Mouse (Mus musculus) layer of hippocampus, adult 9-11 months (tissue): Measurements from ENCODE around the gene Eif2b3.

ENCODE experiments used
- DNase-seq: peaks from one replicate; pipeline ENCODE4 v3.0.0; 2022

Eif2b3 gene

GRCm38 (mm10) chr4:117019206-117020134 is at the start of gene Eif2b3:
Eif2b3 (plus strand) TSS chr4:117019402.
- DNase-seq, result peak; percentile 91

DNA sequence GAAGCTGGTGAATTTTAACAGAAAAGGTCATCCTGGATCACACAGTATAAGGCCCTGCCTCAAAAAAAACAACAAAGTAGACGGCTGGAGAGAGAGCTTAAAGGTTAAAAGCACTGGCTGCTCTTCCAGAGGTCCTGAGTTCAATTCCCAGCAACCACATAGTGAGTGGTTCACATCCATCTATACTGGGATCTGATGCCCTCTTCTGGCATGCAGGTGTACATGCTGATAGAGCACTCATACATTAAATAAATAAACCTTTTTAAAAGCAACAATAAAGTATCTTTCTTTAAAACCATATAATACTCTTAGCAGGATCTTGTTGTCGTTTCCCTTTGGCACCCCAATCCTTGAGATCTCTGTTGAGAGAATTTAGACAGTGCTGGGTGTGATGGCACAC is 42.7 kb upstream of the Eif2b3 start:
- DNase-seq, result no peak

DNA sequence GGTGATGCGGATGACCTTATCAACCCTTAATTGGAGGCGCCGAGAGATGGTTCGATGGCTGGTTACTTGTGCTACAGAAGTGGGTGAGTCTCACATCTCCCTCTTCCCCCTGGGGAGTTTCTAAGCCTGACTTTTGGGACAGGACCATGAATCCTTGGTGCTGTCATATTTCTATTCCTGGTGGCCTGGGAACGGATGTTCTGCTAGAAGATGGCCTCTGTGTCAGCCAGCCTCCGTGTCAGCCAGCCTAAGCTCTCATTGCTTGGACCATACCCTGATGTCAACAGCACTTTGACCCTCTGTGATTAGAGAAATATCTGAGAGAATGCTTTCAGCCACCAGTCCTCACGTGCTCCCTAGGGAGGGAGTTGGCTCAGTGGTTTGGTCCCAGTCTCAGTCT is 33.5 kb upstream of the Eif2b3 start:
- DNase-seq, result no peak

GRCm38 (mm10) chr4:116986400-116987121 is 32.6 kb upstream of the Eif2b3 start:
- DNase-seq, result peak; percentile 85

DNA sequence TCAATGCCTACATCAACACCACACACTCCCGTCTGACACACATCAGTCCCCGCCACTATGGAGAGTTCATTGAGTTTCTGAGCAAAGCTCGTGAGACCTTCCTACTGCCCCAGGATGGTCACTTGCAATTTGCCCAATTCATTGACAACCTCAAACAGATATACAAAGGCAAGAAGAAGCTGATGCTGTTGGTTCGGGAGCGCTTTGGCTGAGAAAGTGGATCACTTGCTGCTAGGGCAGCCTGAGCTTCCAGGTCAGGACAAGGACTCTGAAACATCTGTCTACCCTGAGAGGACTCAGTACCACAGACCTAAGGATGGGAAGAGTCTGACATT is 32.1 kb upstream of the Eif2b3 start:
- no peak for DNase-seq

- no peak for DNase-seq
Observed at GRCm38 (mm10) chr4:116989731-116990130, 29.5 kb upstream of the Eif2b3 start.

DNA sequence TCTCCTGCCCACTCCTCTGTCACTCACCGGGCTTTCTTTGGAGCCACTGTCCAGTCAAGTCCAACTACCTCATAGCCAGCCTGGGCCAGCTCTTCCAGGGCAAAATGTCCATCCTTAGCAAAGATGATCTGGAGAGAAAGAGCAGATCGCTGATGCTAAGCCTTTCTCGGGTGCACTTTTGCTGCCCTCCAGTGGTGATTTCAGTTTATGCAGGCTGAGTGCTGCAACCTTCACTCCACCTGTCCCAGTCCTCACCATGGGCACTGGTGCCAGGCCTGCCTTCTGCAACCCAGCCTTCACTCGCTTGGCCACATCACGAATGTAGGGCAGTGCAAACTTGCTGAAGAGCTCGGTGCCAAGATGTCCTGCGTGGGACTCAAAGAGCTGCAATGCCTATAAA is 27.8 kb upstream of the Eif2b3 start:
- DNase-seq, result peak; percentile 66

- peak; percentile 95 for DNase-seq
Observed at GRCm38 (mm10) chr4:116993672-116994621, 25.3 kb upstream of the Eif2b3 start, which contains the start of gene Urod. Urod (minus strand) TSS chr4:116994413.

DNA sequence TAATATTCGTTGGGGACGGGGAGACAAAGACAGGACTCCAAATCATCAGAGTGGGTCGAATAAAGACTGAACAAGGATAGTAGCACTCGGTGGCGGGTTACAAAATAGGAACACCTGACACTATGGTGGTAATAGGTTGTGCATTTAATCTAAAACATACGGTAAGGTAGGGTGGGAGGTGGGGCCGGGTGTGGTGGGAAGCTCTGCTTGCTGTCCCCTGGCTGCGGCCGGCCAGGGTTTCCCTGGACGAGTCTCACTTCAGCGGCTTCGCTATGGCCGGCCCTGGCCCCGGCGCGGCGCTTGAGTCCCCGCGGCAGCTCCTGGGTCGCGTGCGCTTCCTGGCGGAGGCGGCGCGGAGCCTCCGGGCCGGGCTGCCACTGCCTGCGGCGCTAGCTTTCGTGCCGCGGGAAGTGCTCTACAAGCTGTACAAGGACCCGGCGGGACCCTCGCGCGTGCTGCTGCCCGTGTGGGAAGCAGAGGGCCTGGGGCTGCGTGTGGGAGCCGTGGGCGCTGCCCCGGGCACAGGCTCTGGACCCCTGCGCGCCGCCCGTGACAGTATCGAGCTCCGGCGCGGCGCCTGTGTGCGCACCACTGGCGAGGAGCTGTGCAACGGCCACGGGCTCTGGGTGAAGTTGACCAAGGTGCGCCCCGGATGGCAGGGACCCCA is 23.9 kb upstream of the Eif2b3 start, which contains the start of gene Hectd3:
Hectd3 (plus strand) TSS at position 187 of the 667 bp plus-strand sequence.
- no peak for DNase-seq

DNA sequence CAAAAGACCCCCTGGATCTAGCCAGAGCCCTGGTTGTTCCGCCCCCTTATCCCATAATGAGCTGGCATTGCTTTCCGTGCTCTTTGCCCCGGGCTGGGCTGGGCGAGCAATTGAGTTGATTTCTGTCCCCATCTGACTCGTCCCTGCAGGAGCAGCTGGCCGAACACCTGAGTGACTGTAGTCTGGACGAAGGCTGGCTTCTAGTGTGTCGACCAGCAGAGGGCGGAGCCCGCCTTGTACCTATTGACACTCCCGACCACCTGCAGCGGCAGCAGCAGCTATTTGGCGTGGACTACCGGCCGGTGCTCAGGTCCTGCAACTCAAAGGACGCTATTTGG is 23.4 kb upstream of the Eif2b3 start:
- no peak for DNase-seq

GRCm38 (mm10) chr4:116999513-117000154 is 19.6 kb upstream of the Eif2b3 start:
- DNase-seq, result no peak

- DNase-seq, result no peak
Observed at GRCm38 (mm10) chr4:117001957-117002356, 17.2 kb upstream of the Eif2b3 start.

DNA sequence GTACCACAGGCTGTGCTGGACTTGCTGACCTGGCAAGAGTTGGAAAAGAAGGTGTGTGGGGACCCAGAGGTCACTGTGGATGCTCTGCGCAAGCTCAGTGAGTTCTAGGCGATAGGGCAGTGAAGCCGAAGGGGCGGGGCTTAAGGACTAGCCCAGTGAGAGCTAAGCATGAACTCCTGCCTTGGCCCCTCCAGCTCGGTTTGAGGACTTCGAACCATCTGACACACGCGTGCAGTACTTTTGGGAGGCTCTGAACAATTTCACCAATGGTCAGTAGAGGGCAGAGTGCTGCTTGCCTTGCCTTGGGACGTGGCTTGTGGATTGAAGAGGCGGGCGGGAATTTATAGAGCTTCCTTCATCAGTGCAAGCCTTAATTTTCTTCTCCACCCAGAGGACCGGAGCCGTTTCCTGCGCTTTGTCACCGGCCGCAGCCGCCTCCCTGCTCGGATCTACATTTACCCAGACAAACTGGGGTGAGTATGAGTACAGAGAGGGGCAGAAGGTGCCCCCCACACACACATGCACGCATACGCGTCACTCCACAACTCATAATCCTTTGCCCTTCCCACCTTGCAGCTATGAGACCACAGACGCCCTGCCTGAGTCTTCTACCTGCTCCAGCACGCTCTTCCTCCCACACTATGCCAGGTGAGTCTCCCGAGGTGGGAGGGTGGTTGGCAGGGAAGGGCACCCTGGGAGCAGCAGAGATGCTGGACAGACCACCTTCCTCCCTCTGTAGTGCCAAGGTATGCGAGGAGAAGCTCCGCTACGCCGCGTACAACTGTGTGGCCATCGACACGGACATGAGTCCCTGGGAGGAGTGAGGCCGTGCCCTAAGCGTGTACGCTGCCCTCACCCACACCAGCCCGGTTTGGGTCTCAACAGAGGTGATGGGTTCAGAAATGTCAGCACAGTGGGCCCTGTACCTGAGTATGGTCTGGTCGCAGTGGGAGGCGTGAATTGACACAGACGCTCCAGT is 16.4 kb upstream of the Eif2b3 start:
- peak; percentile 51 for DNase-seq

DNA sequence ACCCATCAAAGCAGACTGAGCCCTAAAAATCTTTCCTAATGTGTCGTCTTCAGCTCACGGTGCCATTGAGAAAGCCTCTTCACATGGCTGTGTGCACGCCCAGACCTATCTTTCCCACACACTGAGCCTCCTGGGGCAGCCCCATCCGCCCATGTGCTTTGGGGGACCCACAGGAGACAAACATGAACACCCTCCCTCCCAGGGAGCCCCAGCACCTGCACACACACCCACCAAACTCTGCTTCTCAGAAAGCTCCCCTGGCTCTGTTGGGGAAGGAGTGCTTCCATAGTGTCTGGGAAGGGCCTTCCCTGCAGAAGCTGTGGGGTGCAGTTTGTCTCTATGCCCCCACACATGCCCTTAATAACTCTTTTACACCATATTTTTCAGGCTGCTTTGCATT is 14.6 kb upstream of the Eif2b3 start:
- DNase-seq, result no peak

- DNase-seq, result no peak
Observed at GRCm38 (mm10) chr4:117005611-117006400, 13.4 kb upstream of the Eif2b3 start.

DNA sequence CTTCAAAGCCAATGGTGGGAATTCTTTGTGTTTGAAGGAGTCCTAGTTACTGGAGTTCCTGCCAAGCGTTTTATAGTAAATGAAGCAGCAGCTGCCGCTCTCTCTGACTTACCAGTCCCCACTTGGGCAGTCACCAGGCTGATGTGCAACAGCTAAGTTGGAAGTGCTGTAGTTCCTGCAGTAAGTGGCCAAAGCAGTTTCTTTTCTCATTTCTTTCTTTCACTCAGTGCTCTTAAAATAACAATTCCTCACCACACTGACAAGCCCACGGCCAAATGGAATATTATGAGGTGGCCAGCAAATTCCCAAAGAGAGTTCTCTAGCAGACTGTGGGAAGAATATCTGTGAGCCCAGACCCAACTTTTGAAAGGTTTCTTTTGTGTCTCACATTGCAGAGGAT is 12.1 kb upstream of the Eif2b3 start:
- no peak for DNase-seq

DNA sequence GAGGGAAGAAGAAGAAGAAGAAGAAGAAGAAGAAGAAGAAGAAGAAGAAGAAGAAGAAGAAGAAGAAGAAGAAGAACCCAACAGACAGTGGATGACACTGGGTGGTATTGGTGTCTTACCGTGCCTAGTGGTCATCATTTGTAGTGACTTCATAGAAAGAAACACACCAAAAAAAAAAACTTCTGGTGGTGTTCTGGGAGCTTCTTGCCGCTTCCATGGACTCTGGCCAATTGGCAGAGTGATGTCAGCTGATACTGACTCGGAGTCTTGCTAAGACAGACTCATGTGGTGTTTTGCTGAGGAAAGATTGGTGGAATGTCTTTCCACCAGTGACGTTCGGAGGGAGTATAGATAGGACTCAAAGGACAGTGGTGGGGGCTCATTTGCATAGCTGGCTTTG is 9.0 kb upstream of the Eif2b3 start:
- no peak for DNase-seq

DNA sequence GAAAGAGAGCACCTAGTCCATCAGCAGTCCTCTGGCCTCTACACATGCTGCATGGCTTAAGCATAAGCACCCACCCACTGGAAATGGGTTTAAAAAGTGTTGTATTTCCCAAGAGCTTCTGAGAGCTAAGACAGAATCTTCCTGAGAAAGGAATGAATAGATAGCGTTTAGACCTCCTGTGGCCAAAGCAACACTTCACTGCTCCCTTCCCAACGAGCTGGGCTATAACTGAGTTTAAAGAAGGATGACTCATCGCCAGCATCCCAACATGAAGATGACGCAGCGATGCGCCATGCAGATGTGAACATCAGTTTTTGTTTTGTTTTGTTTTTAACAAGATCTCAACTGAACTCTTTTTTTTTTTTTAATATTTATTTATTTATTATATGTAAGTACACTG is 5.6 kb upstream of the Eif2b3 start:
- DNase-seq, result no peak

DNA sequence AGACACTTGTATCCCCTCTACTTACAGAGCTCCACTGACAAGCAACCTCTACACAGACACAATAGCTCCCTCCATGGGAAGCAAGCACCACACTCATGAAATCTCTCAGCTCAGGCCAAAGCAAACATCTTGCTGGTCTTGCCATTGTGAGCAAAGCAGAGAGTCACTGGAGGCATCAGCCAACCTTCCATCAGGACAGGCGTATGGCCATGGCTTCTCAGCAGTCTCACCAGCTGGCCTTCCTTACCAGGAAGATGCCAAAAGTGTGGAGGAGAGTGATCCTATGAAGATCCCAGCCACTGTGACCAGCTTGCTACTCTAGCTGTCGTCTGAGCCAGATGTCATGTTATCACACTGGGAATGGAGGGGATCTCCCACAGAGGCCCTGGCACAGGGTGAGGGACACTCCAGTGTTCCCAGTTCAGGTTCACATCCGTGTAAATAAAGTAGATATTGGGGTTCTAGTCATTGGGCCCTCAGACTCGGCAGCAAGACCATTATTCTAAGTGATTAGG is 4.2 kb upstream of the Eif2b3 start:
- no peak for DNase-seq

DNA sequence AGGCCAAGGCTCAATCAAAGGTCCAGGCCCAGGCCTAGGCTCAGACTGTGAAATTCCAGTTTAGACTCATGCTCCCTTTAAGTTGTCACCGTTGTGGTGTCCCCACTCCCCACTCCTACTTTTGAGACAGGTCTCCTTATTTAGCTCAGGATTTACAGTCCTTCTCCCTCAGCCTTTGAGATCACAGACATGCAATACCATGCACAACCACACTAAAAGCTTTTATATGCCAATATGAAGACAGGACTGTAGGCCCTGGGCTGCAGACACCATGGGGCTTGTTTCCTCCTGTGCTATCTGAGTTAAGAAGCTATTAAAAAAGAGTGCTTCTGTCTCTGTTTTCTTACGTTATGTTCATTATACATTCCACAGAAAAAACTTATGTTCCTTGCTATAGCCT is 1.5 kb upstream of the Eif2b3 start:
- no peak for DNase-seq
